10 mouse cellular contexts compared by ENCODE assay signal in the genomic region with DNA sequence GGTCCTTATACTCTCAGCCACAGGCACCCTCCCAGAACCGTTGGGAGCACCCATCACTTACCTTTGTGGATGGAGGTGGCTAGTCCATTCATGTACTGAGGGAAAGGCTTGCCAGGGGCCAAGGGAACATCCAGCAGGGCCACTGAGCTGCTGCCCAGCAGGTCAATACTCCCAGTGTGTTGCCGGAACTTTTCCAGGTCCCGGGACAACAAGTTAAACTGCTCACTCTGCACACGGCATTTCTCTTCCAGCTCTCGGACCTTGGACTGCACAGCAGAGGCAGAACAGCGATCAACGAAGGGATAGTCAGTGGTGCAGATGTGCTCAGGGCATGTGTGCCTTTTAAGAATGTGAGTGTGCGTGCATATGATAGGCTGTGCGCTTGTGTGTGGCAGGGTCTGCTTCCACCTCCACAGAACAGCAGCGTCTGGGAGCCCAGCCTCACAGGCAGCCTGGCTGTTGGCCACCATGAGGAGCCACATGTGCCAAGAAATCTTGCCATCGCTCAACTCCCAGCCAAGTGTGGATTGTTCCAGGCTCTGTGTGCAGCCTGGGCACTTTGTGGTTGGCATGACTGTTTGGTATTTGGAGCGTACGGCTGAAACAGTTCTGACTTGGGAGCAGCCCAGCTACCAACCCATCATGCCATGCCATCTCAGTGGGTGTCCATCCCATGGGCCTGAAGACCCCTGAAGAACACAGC.
DNase-seq lines count a peak whose midpoint lies in the region; ATAC-seq and TF ChIP-seq lines count a peak whose summit lies in the region.
"Had no signal": no experiment of that assay in that cellular context is flagged by ENCODE, and none has a peak within 500 bp of the region (broad histone marks: within the 10 kb centered on the region; RNA-seq: fewer than 3 reads in every experiment).

No protein-coding gene starts in this region.

- ATAC-seq in kidney, embryonic 14.5 days (ENCODE audit: low FRiP score, low TSS enrichment), result no peak
- ATAC-seq: liver, postnatal 0 days had no signal

- WGBS in kidney, embryonic 14.5 days, result 91% methylated on average over 13 of the region's 13 CpGs

- intact Hi-C loops in gastrocnemius, adult 2 months (cut with DNase I), result no loop called here
- intact Hi-C loops in left cerebral cortex, postnatal 10 days (cut with DNase I), result loop anchor here (10.0 kb wide), 1 partner anchor 48 kb away; no protein-coding TSS in a partner anchor

- H3K27me3 ChIP-seq in kidney, embryonic 14.5 days (ENCODE audit: control insufficient read depth, insufficient read depth, low read length), result no peaks in the 10 kb centered on the region

- TF ChIP-seq POLR2A in brain, embryonic 14.5 days (IDR thresholded peaks at IDR 0.05; ENCODE audit: borderline replicate concordance, extremely low read depth, insufficient read depth, insufficient read length, poor library complexity, severe bottlenecking), result no peak

- peak; percentile 32 for DNase-seq in gastrocnemius, adult 2 months
- no peak for DNase-seq in gastrocnemius, adult 8-10 months (ENCODE audit: low spot score in 2 of 2)
- DNase-seq in brain, embryonic 14.5 days (ENCODE audit: low read depth), result peak; percentile 87
- DNase-seq in frontal cortex, postnatal 10 days (ENCODE audit: low spot score in 2 of 2), result peak; percentile 70 to 72
- peak; percentile 75 to 82 for DNase-seq in left cerebral cortex, postnatal 10 days (ENCODE audit: extremely low spot score in 1 of 2, low spot score in 2 of 2)
- no peak for DNase-seq in embryo, embryonic 9.5 days (ENCODE audit: extremely low spot score)
- no peak for DNase-seq in kidney, postnatal 10 days
- DNase-seq: kidney, adult 8-10 months; liver, postnatal 0 days had no signal

- TF ChIP-seq CTCF in gastrocnemius, adult 2 months (IDR thresholded peaks at IDR 0.05), result no peak
- TF ChIP-seq CTCF in brain, embryonic 14.5 days (IDR thresholded peaks at IDR 0.05; ENCODE audit: borderline replicate concordance, extremely low read depth, insufficient read depth, insufficient read length), result no peak

- no peaks in the 10 kb centered on the region for H3K36me3 ChIP-seq in kidney, embryonic 14.5 days (ENCODE audit: control insufficient read depth, insufficient read depth, low read length)

- no peaks in the 10 kb centered on the region for H3K4me1 ChIP-seq in kidney, embryonic 14.5 days (ENCODE audit: control insufficient read depth, insufficient read depth, low read length)

- H3K4me3 ChIP-seq in gastrocnemius, adult 2 months, result no peak overlapping the region
- H3K4me3 ChIP-seq in kidney, embryonic 14.5 days (ENCODE audit: low read length), result no peak overlapping the region

- no peak overlapping the region for H3K27ac ChIP-seq in gastrocnemius, adult 2 months
- H3K27ac ChIP-seq in kidney, embryonic 14.5 days (ENCODE audit: low read depth, low read length), result no peak overlapping the region

- no peaks in the 10 kb centered on the region for H3K9me3 ChIP-seq in kidney, embryonic 14.5 days (ENCODE audit: control insufficient read depth, low read length)

- no peak overlapping the region for H3K4me2 ChIP-seq in kidney, embryonic 14.5 days (replicated peaks; ENCODE audit: low read depth, low read length)

- H3K9ac ChIP-seq in kidney, embryonic 14.5 days (ENCODE audit: low read depth, low read length), result no peak overlapping the region
- H3K9ac ChIP-seq: liver, postnatal 0 days had no signal

Comparison
In these comparisons a context has a peak if more than half of its experiments do, and no peak if none do; other contexts are left out.
1. DNase-seq: peak in gastrocnemius, adult 2 months (single experiment), brain, embryonic 14.5 days (single experiment), frontal cortex, postnatal 10 days (2 of 2) and left cerebral cortex, postnatal 10 days (2 of 2); none in gastrocnemius, adult 8-10 months (0 of 2), embryo, embryonic 9.5 days (single experiment) and kidney, postnatal 10 days (single experiment).